Mouse (Mus musculus): Measurements from ENCODE around the gene Ctnnd1.

- TF ChIP-seq POLR2A (IDR thresholded peaks at IDR 0.05; ENCODE audit: control insufficient read depth in 1 of 2, insufficient read depth in 1 of 2, low read depth in 1 of 2, low read length in 2 of 2, poor library complexity in 1 of 2) (no peak), USF1 (IDR thresholded peaks at IDR 0.05; ENCODE audit: low read depth, low read length) (no peak), ZC3H11A (IDR thresholded peaks at IDR 0.05; ENCODE audit: low read depth, low read length) (no peak), CTCF (IDR thresholded peaks at IDR 0.05 in 2 of 3, conservative IDR thresholded peaks at IDR 0.05 in 1 of 3; ENCODE audit: control insufficient read depth in 1 of 3, insufficient read depth in 1 of 3, low read depth in 2 of 3, low read length in 3 of 3, poor library complexity in 1 of 3, severe bottlenecking in 1 of 3) (no peak), GATA1 (IDR thresholded peaks at IDR 0.05; ENCODE audit: low read depth, low read length) (no peak), EP300 (IDR thresholded peaks at IDR 0.05; ENCODE audit: low read depth in 1 of 2, low read length in 2 of 2) (no peak), NELFE (IDR thresholded peaks at IDR 0.05; ENCODE audit: low read depth, low read length) (no peak), ZNF384 (IDR thresholded peaks at IDR 0.05; ENCODE audit: low read depth, low read length) (no peak), POLR2AphosphoS5 (IDR thresholded peaks at IDR 0.05; ENCODE audit: borderline replicate concordance, low read depth, low read length) (no peak), HCFC1 (IDR thresholded peaks at IDR 0.05; ENCODE audit: low read depth, low read length) (no peak), MXI1 (IDR thresholded peaks at IDR 0.05; ENCODE audit: low read depth, low read length) (no peak), KAT2A (conservative IDR thresholded peaks at IDR 0.05; ENCODE audit: low read depth, low read length) (no peak), RAD21 (IDR thresholded peaks at IDR 0.05; ENCODE audit: low read depth, low read length) (no peak)
These were observed 891 bp downstream of the Ctnnd1 start for GRCm38 (mm10) chr2:84649674-84650073.
